Mouse (Mus musculus) frontal cortex, postnatal 25 days (tissue): ENCODE measurements around the gene Xpc.

Experiments
- DNase-seq, 2 experiments: peaks; one replicate each; pipeline ENCODE4 v3.0.0; 2022; ENCODE audit warnings: low spot score in 2 of 2

Gene Xpc

DNA sequence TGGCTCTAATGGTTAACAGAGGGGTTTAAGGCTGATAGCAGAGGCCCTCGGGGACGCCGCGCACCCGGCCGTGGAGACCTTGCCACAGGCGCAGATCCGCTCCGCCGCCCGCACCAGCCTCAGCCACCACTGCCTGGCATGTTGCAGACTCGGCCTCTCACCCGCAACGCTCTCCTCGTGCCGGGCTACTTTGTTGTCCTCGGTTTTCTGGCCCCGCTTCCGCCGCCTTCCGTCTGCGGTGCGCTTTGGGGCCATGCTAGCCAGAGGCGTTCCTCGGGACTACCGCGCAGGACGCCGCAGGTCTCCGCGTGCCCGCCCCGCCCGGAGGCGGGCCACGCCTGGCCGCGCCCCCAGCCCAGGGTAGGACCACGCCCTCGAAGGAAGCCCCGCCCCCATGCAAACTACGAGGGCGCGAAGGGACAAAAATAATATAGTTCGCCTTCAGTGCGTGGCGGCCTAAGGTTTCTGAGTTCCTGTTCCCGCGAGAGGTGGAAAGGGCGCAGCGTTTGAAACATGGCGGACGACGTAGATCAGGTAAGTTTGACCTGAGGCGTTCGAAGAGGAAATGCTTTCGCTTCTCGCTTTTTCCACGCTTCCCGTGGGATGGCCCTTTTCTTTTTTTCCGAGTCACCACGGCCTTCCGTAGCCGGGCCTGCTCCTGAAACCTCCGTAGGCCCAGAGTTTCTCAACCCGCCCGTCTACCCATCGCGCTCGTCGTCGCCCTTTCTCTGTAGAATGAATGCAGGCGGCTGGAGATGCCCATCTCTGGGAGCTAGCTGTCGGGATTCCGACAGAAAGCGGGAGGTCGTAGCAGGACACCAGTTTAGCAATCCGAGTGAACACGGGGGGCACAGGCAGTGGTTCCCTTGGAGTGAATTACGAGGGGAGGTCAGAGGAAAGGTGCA is at the start of gene Xpc, which contains the start of gene Lsm3:
Gene Xpc, minus strand, starts transcription at position 344 of the 905 bp plus-strand sequence.
Gene Lsm3, plus strand, starts transcription at position 384 of the 905 bp plus-strand sequence.
- DNase-seq: peak; percentile 98

DNA sequence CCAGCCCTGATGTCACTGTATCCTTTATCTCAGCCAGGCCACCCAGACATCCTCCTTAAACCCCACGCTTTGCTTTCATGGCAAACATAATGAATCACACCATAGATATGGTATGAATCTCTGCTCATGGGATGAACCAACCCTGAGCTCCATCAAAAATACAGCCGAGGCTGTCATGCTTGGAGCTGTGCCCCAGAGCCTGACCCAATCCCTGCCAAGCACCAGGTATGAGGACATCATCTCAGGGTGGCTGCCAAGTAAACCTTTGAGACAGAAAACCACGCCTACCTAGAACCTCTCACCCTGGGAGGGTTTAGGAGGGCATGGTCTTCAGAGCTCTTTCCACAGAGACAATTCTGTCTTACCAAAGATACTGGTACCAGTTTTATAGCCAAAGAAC is 47.3 kb upstream of the Xpc start:
- DNase-seq: no peak

DNA sequence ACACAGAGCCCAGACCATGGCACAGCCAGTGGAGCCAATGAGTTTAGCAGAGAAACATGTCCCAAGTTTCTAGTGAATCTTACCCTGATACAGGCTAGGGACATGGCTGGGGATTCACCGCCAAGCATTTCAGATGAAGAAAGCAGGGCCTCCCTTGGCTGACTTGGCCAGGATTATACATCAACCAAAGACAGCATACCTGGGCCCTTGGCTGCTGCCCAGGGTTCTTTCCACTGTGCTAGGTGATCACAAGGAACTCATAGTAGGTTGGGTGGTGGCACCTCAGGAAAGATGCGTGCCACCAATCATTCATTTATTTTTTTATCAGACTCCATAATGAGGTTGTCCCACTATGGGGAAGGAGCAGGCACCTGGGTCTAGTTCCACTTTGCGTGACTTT is 44.5 kb upstream of the Xpc start:
- no peak for DNase-seq

DNA sequence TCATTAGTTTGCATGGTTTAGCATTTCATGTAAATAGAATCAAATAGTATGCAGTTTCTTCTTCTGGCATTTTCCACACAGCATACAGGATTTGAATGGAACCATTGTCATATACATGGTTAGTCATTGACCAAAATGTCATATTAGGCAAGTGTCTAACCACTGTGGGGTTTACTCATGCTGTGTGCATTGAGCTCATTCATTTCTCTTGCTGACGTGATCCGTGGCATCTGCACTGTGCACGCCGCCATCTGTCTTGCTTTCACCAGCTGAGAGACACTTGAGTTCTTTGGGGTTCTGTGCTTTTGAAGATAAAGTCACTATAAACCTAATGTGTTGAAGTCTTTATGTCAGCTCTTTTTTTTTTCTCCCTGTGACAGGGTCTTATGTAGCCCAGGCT is 43.7 kb upstream of the Xpc start:
- DNase-seq: no peak

DNA sequence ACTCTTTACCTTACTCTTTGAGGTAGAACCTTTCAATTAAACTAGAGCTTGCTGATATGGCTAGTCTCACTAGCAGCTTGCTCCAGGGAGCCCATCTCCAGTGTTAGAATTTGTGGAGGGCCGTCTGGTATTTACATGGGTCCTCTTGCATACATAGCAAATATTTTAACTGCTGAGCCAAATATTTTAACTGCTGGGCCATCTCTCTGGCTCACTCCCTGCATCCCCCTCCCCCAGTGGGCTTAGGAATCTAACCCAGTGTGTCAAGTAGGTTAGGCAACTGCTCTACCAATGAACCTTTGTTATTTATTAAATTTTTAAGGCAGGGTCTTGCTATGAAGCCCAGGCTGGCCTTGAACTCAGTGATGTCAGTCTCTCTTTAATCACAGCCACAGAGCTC is 42.9 kb upstream of the Xpc start:
- DNase-seq: no peak

DNA sequence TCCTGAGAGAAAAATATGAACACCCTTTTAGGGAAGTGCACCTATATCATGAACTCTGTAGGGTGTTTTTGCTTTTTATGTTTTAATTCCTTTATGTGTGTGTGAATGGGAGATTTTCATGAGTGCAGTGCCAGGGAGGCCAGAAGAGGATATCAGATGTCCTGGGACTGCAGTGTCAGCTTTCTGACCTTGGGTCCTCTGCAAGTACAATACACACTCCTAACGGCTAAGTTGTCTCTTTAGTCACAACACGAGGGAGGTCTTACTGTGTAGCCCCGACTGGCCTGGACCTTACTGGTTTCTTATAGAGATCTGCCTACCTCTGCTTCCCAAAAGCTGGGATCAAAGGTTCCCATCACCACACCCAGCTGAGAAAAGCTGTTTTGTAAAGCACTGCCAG is 37.0 kb upstream of the Xpc start:
- DNase-seq: no peak

DNA sequence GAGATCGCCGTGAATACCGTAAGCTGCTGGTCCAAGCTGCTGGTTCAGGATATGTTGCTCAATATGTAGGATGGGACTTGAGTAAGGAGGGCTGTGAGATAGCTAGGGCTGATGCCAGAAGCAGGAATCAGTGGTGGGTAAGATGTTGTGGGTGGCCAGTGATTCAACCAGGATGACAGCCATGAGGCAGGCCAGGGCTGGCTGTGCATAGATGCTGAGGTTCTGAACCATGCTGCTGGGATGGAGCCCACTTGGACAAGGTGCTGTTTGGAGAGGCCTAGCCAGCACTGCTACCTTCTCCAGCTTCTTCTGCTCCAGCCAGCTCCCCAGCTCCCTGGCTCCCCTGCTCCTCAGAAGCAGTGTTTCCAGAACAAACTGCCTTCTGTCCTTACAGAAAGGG is 36.0 kb upstream of the Xpc start:
- DNase-seq: no peak

DNA sequence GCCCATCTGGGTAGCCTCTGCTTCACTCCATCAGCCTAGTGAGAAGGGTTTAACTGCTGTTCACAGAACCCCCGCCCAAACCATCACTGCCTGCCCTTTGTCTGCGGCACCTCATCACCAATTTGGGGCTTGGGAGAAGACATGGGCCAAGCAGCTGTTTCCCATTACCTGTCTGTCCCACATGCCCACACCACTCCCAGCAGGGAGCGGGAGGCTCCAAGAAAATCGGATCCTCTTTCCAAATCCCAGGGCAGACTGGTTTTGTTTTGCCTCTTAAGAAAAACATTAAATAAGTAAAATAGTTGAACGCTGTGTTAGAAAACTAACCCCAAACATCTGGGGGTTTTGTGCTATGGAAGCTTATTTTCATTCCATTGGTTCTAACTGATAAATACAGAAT is 33.9 kb upstream of the Xpc start:
- DNase-seq: no peak

DNA sequence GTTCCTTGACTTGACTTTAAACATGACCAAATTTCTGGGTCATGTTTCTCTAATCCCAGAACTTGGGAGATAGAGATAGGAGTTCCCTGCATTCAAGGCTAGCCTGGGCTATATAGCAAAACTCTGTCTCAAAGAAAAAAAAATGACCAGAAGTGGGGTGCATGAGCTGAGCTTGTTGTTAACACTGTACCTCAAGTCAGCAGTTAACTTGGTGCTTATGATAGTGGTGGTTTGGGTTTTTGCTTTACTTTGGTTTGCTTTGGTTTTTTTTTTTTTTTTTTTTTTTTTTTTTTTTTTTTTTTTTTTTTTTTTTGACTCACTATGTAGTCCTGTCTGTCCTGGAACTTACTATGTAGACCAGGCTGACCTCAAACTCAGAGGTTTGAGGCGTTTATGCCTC is 31.6 kb upstream of the Xpc start:
- DNase-seq: no peak

DNA sequence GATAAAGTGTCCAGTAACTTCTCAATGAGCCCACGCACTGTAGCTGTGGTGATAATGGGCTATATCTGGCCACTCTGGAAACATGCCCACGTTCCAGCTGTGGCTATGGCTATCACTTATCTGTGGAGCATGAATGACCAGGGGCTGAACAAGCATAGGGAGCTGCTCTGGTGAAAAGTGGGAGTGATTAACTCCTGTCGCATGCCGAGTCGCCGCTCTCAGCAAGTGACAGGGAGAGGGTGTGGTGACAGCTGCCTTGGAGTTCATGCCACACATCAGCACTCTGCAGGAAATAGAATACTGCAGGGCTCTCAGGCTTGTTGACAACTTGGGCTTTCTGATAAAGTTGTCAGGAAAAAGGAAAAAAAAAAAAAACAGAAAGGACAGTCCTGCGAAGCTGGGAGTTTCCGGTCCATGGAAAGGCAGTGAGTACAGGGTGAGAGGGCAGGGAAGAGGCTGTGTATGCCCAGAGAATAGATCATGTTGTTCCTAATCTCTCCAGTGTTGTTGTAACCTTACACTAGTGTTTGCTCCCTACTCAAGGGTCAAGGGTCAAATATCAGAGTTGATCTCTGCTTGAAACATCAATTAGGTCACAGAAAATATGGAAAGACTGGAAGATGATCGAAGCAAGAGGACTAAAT is 30.7 kb upstream of the Xpc start:
- DNase-seq: no peak

DNA sequence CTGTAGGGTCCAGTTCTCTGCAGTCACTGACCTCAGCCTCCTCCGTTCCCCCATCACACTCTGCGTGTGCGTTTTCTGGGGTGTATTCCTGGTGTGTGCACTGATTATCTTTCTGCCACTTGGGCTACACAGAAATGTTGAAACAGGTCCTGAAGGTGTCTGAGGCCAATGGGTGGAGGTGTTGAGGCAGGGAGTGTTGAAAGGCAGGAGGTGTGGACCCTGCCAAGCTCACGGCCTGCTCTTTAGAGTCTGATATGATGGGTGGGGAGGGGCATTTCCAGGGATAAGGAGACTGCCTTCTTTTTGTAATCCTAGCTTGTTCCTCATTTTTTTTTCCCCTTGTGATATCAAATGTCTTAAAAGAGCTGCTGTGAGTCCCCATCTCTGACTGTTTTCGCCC is 27.4 kb upstream of the Xpc start:
- DNase-seq: no peak

DNA sequence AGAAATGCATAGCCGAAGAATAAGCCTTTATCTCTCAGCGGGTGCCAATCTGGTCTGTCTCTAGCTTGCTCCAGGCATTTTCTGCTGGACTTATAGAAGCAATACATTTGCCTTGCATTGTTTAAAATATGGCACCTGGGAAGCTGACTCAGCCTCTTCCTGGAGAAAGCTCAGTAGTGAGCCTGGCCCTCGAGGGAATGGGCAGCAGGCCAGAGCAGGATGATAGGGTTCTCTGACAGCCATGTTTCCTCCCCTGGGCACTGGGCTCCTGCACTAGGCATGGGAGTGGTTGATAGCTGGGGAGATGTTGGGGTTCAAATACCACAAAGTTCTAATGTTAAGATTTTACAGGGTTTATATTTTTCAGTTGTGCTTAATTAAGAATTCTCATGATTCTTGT is 25.6 kb upstream of the Xpc start:
- no peak for DNase-seq

DNA sequence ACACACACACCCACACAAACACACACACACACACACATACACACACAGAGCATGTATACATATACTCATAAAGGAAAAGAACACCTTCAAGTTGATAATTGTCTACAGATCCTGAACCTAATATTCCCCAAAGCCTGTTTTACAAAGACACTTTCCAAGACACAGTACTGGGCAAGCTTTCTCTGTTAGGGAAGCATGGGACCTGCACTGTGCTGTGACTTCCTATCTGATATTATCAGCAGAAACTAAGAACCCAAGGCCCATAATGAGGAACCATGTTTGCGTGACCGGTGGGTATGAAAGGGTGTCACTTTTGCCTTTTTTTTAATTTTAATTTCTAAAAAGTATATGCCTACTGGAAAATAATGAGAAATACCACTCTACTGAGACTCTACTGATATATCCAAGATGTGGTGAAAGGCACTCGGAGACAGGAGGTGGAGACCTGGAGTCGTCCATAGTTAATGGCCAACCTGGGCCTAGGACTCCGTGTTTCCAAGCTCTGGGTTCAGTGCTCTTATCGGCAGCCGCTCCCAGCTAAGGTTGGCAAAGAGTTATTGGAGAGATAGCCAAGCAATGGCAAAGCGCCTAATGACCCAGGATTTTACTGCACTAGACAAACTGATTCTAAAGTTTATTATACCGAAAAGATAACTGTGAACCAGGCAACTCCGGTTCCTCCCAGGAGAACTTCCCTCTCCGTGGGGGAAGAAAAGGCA is 20.5 kb upstream of the Xpc start:
- DNase-seq: no peak

DNA sequence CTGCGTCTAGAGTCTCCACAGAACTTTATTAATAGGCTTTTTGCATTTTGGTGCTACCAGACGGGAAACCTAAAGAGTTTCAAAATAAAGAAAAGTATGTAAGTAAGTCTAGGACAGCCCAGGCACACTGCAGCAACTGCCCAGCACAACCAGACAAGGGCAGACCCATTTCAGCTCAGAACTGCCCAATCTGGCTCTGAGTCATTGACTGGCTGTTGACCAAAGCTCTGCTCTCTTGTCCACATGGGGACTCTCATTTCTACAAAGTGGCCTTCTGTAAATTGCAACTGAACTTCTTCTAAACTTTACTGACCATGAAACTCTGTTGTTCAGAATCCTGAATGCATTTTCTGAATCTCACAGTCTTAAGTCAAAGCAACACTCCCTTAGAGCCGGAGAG is 19.5 kb upstream of the Xpc start:
- no peak for DNase-seq

DNA sequence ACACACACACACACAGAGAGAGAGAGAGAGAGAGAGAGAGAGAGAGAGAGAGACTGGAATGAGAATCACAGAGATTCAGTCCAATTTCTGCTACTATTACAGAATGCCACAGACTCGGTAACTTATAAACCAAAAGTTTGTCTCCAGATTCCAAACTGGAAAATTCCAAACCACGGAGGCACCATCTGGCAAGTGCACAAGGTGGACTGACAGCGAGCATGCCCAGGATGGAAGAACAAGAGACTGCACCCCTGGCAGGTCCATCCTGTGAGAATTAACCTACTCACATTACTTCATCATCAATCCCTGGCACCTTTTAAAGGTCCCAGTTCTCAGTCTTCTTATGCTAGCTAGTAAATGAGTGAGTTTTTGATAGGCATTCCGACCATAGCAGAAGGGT is 18.6 kb upstream of the Xpc start:
- DNase-seq: no peak

DNA sequence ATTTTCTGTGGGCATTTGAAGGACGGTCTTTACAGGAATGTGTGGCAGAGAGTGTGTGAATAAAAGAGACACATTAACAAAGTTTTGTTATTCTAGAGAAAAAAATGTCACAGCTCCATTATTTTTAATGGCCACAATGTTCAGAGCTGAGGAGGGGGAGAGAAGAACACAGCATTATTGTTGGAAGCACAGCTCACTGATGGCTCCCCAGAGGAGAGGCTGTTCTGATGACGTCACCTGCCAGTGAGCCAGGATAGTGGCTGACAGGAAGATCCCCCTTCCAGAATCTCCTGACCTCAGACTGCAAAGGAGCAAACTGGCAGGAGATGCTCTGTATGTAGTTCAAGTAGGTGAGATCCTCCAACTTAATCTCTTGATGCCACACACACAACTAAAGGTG is 18.1 kb upstream of the Xpc start:
- DNase-seq: no peak

DNA sequence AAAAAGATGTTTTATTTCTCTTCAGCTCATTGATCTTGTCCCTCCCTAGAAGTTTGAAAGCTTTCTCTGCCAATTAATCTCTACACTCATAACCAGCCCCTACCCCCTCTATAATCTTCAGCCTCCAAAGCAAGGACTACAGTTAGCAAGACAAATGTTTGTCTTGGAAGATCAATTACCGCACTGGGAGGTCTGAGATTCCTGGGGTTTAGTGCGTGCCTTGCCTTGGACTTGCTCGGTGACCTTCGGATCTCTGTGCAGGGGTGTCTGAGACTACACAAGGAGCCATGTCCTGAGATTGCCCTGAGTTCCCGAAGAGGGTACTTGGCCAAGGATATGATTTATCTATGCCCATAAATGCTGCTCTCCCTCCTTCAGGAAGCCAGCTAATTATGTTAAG is 17.7 kb upstream of the Xpc start:
- DNase-seq: no peak

DNA sequence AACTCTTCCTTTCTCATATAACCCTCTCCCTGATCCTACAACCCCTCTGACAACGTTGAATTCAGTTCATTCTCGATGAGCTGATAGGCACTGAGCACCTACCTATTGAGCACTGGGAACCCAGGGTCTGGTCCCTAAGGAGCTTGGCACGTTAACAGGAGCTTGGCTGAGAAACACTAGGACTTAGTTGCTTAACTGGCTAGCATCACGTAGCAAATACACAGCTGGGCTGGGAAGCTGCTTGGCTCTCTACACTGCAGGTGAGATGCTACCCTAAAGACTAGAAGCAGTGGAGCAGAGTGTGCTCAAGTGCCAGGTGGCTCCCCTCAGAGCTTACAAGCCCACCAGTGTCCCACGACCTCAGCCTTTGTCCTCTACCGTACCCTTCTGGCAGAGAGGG is 17.0 kb upstream of the Xpc start:
- no peak for DNase-seq

DNA sequence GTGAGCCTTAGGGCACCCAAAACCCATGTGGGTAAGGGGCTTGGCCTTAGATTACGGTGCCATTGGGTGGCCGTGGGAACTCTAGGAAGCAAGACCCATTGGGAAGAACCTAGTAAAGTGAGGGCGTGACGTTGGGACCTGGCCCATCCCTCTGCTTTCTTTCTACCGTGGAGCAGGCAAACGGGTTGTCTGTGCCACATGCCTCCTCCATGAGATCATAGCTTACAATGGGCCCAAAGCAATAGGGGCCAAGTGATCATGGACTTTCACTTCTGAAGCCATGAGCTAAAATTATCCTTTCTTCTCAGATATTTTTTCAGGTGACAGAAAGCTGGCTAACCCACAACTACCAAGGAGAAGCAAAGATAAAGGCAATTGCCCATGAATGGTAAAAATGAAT is 15.6 kb upstream of the Xpc start:
- no peak for DNase-seq

DNA sequence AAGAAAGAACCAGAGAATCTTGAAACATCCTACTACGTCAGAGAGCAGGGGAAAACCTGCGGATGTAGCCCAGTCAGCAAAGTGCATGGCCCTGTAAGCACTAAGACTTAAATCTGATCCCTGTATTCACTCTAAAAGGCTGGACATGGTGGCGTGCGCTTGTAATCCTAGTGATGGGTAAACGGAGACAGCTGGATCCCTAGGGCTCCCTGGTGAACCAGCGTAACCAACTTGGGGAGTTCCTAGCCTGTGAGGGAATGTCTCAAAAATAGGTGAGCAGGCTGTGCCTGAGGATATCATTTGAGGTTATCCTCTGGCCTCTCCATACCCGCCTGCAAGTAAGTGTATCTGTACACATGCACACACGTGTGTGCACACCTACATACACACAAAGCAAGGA is 15.0 kb upstream of the Xpc start:
- DNase-seq: no peak

DNA sequence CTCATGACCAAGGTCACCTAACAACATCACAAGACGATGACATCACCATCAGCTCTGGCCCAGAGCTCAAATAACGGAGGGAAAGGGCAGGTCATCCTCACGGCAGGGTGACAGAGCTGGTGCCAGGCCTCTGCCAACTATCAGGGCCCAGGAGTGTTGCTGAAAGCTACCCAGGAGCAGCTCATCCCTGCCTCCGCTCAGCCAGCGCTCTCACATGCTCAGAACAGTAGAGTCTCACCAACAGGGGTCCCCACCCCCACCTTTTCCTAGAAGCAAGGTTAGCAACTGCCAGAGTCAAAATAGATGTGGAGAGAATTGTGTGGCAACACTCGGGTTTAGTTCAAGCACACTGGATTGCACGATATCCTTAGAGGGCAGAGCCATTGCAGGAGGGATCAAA is 12.6 kb upstream of the Xpc start:
- no peak for DNase-seq

DNA sequence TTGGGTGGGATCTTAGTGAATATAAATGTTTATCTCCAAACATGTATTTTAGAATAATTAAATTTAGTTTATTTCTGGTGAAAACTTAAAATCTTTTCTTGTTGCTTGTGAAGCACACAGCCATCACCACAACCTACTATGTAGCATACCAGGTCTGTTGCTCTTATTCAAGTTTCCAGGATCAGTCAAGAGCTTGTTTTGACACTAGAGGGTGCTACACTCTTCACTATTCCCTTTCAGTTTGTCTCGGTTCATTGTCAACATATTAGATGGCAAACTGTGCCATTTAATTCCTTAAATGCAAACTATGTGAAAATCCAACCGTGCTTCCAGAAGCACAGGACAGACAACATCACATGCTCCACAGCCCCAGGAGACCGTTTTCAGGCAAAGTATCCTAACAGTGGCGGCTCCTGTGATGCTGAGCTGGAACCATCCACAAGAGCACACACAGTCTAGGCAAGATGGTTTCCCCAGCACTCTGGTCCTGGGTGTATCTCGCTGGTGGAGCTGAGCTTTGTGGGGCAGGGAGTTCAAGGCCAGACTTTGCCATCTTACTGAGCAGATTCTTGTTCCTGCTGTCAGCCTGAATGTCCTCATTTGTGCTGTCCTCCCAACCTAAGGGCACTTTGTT is 11.7 kb upstream of the Xpc start:
- DNase-seq: no peak
